In the genomic region with DNA sequence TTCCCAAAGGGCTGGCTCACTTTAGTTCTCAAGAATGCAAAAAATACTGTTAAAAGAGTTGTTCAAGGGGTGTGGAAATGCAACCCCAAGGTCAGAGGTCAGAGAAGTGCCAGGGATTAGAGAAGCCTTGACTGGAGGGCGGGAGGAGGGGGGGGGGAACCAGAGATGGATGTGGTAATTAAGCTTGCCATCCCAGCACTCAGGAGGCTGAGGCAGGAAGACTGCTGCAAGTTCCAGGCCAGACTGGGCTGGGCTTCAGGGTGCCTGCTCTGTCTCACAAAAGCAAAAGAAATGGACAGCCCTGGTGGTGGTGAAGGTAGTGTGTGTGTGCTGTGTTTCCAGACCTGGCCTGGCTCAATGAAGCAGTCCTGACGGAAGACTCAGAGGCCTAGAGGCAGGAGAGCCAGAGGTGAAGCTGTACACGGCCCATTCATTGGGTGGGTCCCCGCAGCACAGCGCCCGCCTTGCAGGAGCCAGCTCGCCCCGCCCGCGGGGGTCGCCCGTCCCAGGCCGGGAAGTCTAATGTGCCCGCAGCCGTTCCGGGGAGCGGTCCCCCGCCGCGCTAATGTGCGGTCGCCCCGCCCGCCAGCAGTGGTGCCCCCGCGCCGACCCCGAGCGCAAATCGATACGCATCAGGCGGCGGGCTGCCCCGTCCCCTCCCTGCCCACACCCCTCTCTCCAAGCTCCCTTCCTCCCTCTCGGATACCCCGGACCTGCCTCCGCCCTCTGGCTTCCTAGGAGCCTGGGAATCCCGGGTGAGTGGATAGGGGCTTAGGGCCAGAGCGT, we compare ENCODE assay signal across 9 mouse cellular contexts.
A peak's percentile ranks its signal among the peaks of the same experiment; 100 is the strongest.
DNase-seq lines count a peak whose midpoint lies in the region; ATAC-seq and TF ChIP-seq lines count a peak whose summit lies in the region.
"Had no signal": no experiment of that assay in that cellular context is flagged by ENCODE, and none has a peak within 500 bp of the region (broad histone marks: within the 10 kb centered on the region; RNA-seq: fewer than 3 reads in every experiment).

No protein-coding gene starts in this region.

- no peaks in the 10 kb centered on the region for H3K4me1 ChIP-seq in lung, embryonic 14.5 days (ENCODE audit: insufficient read depth)
- peaks cover 14% of the 10 kb centered on the region for H3K4me1 ChIP-seq in forebrain, embryonic 12.5 days
- no peaks in the 10 kb centered on the region for H3K4me1 ChIP-seq in limb, embryonic 14.5 days (ENCODE audit: control insufficient read depth, insufficient read depth, low read length)
- no peaks in the 10 kb centered on the region for H3K4me1 ChIP-seq in stomach, embryonic 14.5 days (ENCODE audit: control insufficient read depth, insufficient read depth, low read length)

- no peaks in the 10 kb centered on the region for H3K36me3 ChIP-seq in lung, embryonic 14.5 days (ENCODE audit: insufficient read depth)
- H3K36me3 ChIP-seq in forebrain, embryonic 12.5 days (replicated peaks), result no peaks in the 10 kb centered on the region
- H3K36me3 ChIP-seq in limb, embryonic 14.5 days (ENCODE audit: control insufficient read depth, insufficient read depth, low read length), result no peaks in the 10 kb centered on the region
- H3K36me3 ChIP-seq in stomach, embryonic 14.5 days (ENCODE audit: control insufficient read depth, insufficient read depth, low read length), result no peaks in the 10 kb centered on the region

- no peak for TF ChIP-seq POLR2A in limb, embryonic 14.5 days (IDR thresholded peaks at IDR 0.05; ENCODE audit: borderline replicate concordance, extremely low read depth, insufficient read depth, insufficient read length)

- H3K9ac ChIP-seq in lung, embryonic 14.5 days, result peak overlapping the region; percentile 44
- peak overlapping the region; percentile 55 for H3K9ac ChIP-seq in forebrain, embryonic 12.5 days
- peak overlapping the region; percentile 53 for H3K9ac ChIP-seq in limb, embryonic 14.5 days (ENCODE audit: low read depth, low read length, severe bottlenecking)
- H3K9ac ChIP-seq in stomach, embryonic 14.5 days (replicated peaks; ENCODE audit: low read depth, low read length), result no peak overlapping the region

- no peak for TF ChIP-seq CTCF in lung, embryonic 14.5 days (IDR thresholded peaks at IDR 0.05; ENCODE audit: low read depth)

- peak overlapping the region; percentile 32 for H3K4me3 ChIP-seq in lung, embryonic 14.5 days (ENCODE audit: low read depth, low read length)
- peak overlapping the region; percentile 39 for H3K4me3 ChIP-seq in forebrain, embryonic 12.5 days (replicated peaks)
- H3K4me3 ChIP-seq in limb, embryonic 14.5 days (replicated peaks; ENCODE audit: low read length), result peak overlapping the region; percentile 34
- peak overlapping the region; percentile 20 for H3K4me3 ChIP-seq in stomach, embryonic 14.5 days (ENCODE audit: low read depth, low read length)

- 0 out of 2 replicates have a peak, but pooled peaks cover 3% of the 10 kb centered on the region for H3K27me3 ChIP-seq in lung, embryonic 14.5 days (ENCODE audit: insufficient read depth, low read length)
- peaks cover 39% of the 10 kb centered on the region for H3K27me3 ChIP-seq in forebrain, embryonic 12.5 days
- no peaks in the 10 kb centered on the region for H3K27me3 ChIP-seq in limb, embryonic 14.5 days (ENCODE audit: control insufficient read depth, insufficient read depth, low read length)
- H3K27me3 ChIP-seq in stomach, embryonic 14.5 days (ENCODE audit: control insufficient read depth, insufficient read depth, low read length), result no peaks in the 10 kb centered on the region

- no peak for DNase-seq in lung, embryonic 14.5 days
- DNase-seq in lung, postnatal 36 days, result no peak
- DNase-seq in limb, embryonic 14.5 days (ENCODE audit: low spot score), result no peak
- no peak for DNase-seq in thymus, adult 18-20 months
- no peak for DNase-seq in thymus, postnatal 36 days
- no peak for DNase-seq in layer of hippocampus, adult 18-20 months (ENCODE audit: low spot score in 2 of 2)
- DNase-seq: cerebellum, adult 18-20 months had no signal

- no peaks in the 10 kb centered on the region for H3K9me3 ChIP-seq in lung, embryonic 14.5 days (ENCODE audit: low read depth, low read length)
- no peaks in the 10 kb centered on the region for H3K9me3 ChIP-seq in forebrain, embryonic 12.5 days
- H3K9me3 ChIP-seq in limb, embryonic 14.5 days (ENCODE audit: control insufficient read depth, low read length), result no peaks in the 10 kb centered on the region
- H3K9me3 ChIP-seq in stomach, embryonic 14.5 days (ENCODE audit: control insufficient read depth, low read depth, low read length), result no peaks in the 10 kb centered on the region

- no peak overlapping the region for H3K27ac ChIP-seq in lung, embryonic 14.5 days (ENCODE audit: low read depth)
- no peak overlapping the region for H3K27ac ChIP-seq in forebrain, embryonic 12.5 days
- H3K27ac ChIP-seq in limb, embryonic 14.5 days (replicated peaks; ENCODE audit: low read depth, low read length), result no peak overlapping the region
- no peak overlapping the region for H3K27ac ChIP-seq in stomach, embryonic 14.5 days (ENCODE audit: low read length)

- H3K4me2 ChIP-seq in lung, embryonic 14.5 days, result peak overlapping the region; percentile 70
- H3K4me2 ChIP-seq in forebrain, embryonic 12.5 days, result peak overlapping the region; percentile 78
- peak overlapping the region; percentile 69 for H3K4me2 ChIP-seq in limb, embryonic 14.5 days (replicated peaks; ENCODE audit: low read depth, low read length, severe bottlenecking)
- H3K4me2 ChIP-seq in stomach, embryonic 14.5 days (replicated peaks; ENCODE audit: low read depth, low read length), result peak overlapping the region; percentile 47

- ATAC-seq in lung, embryonic 14.5 days (ENCODE audit: insufficient read depth), result peak; percentile 58; the same call in 1 of the 2 replicates
- ATAC-seq in forebrain, embryonic 12.5 days (ENCODE audit: low FRiP score), result peak; percentile 52; the same call in 1 of the 2 replicates
- no peak for ATAC-seq in limb, embryonic 14.5 days (ENCODE audit: low FRiP score, low read depth)
- ATAC-seq in stomach, embryonic 14.5 days (ENCODE audit: insufficient number of reproducible peaks, insufficient read depth, low FRiP score, low read depth), result peak; percentile 54

- WGBS in lung, embryonic 14.5 days, result 4% methylated on average over 39 of the region's 39 CpGs
- WGBS in forebrain, embryonic 12.5 days, result 3% methylated on average over 38 of the region's 39 CpGs
- 4% methylated on average over 25 of the region's 39 CpGs for WGBS in limb, embryonic 14.5 days
- WGBS in stomach, embryonic 14.5 days, result 5% methylated on average over 32 of the region's 39 CpGs
